Mouse (Mus musculus) cortical plate, adult 2 months (tissue): ENCODE results near the gene Olfr792. TPM values are rescaled to one million over a fixed set of nuclear protein-coding genes. Genes with fewer than 3 reads are reported as not detected.

Experiments
- H3K27ac ChIP-seq: fragments of 200-500 bp; 2 replicates; pipeline ENCODE4 v1.5.1; 2012; ENCODE audit warnings: low read length, control low read depth, inconsistent platforms; ENCODE audit not compliant: insufficient read depth
- H3K4me1 ChIP-seq: fragments of 200-500 bp; 2 replicates; pipeline ENCODE4 v1.6.1; 2011; ENCODE audit warnings: low read length; ENCODE audit not compliant: control insufficient read depth, insufficient read depth
- H3K4me3 ChIP-seq: fragments of 200-500 bp; 2 replicates; pipeline ENCODE4 v1.5.1; 2011; ENCODE audit warnings: mild to moderate bottlenecking, low read length, control low read depth; ENCODE audit not compliant: insufficient read depth
- CTCF ChIP-seq: fragments of 200-500 bp; IDR thresholded peaks from 2 replicates; pipeline ENCODE4 v1.5.1; 2011; ENCODE audit warnings: mild to moderate bottlenecking, control low read depth, low read length; ENCODE audit not compliant: insufficient read depth; ENCODE audit errors: extremely low read depth
- POLR2A ChIP-seq: fragments of 200-500 bp; IDR thresholded peaks from 2 replicates; pipeline ENCODE4 v1.6.1; 2011; ENCODE audit warnings: mild to moderate bottlenecking, low read length, control low read depth; ENCODE audit not compliant: insufficient read depth; ENCODE audit errors: extremely low read depth
- polyA plus RNA-seq: library from polyadenylated mRNA; depleted of rRNA; stranded (reverse); fragments of >200 nt; gene quantifications from 2 replicates; pipeline ENCODE4 v1.2.3, GENCODE M21; 2012; rRNA removed

Olfr792 gene
- not detected in 2 replicates for polyA plus RNA-seq

DNA sequence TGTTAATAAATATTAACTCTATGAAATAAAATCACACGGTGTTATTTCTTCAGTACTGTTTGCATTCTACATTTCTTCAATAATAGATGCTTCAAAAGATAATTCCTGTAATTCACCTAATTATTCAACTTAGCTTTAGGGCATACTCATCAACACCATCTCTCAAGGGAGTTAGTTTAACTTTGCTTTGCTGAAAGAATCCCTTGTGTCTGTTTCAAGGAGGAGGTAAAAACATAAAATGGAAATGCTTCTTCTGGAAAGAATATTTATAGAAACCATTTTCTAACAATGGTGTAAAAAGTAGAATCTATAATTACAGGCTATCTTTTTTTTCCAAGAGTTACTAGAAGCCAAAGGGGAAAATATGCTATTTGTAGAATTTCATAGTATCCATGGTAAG is at the start of gene Olfr792:
Gene Olfr792 (plus strand): TSS at position 301 of the 400 bp plus-strand sequence.
- no peaks in the 10 kb centered on the region for H3K4me1 ChIP-seq
- no peak within 1 kb of the TSS for H3K4me3 ChIP-seq
- TF ChIP-seq CTCF: no peak
- no peak for TF ChIP-seq POLR2A

DNA sequence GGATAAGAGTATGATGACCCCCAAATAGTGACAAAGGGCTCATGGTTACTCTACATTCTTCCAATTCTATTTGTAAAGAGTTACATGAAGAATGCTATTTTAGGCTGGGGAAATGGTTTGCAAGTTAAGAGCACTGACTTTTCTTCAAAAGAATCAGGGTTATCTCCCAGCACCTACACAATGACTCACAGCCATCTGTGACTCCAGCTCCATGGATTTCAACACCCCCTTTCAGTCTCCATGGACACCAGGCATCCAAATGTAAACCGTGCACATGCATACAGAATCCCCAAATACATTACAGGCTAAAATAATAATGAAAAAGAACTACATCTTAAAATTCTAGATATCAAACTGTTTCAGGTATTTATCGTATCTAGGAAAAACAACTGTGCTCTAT is 48.9 kb upstream of the Olfr792 start:
- no peak overlapping the region for H3K27ac ChIP-seq
- no peak overlapping the region for H3K4me3 ChIP-seq
- H3K4me1 ChIP-seq: no peaks in the 10 kb centered on the region
- no peak for TF ChIP-seq POLR2A
- TF ChIP-seq CTCF: no peak

More for the DNA sequence above, at the start of gene Olfr792:
- no peak within 1 kb of the TSS for H3K27ac ChIP-seq

DNA sequence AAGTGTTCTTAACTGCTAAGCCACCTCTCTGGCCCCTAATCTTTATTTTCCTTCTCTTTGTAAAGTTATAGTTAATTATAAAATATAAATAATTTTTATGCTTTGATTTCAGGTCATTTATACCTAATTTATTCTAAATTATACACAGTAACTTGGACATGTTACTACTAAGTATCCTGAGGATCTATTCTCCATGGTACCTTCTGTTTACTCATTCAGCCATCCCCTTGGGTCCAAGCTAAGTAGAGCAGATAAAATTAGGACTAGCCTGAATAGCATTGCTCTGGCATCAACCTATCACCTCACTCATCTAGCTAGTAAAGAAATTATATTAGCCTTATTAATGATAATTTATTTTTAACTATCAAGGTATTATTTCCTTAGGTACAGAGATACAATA is 40.8 kb upstream of the Olfr792 start, which contains the start of gene Olfr790:
Gene Olfr790 (plus strand): TSS at position 301 of the 400 bp plus-strand sequence.
- Histone ChIP-seq H3K27ac (no peak within 1 kb of the TSS), H3K4me1 (no peaks in the 10 kb centered on the region), H3K4me3 (no peak within 1 kb of the TSS)
- TF ChIP-seq POLR2A: no peak
- no peak for TF ChIP-seq CTCF

DNA sequence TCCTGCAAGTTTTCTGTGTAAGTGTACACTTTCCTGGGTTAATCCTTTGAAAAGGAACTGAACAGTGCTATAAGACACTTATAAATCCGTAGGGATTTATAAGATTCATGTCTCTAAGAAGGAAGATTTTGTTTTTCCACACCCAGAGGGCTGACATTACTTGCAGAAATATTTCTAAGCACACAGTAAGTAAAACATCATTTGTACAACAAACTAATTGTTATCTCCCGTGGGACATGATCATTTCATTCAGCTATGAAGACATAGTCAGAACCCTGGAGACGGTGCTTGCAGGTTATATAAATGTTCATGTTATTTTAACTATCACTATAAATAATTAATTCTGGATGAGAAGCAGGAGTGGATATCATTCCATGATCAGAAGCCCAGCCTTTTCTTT is 17.5 kb upstream of the Olfr792 start, which contains the start of gene Olfr791:
Gene Olfr791 (plus strand): TSS at position 301 of the 400 bp plus-strand sequence.
- Histone ChIP-seq H3K27ac (no peak within 1 kb of the TSS), H3K4me1 (no peaks in the 10 kb centered on the region), H3K4me3 (no peak within 1 kb of the TSS)
- TF ChIP-seq CTCF (no peak), POLR2A (no peak)

DNA sequence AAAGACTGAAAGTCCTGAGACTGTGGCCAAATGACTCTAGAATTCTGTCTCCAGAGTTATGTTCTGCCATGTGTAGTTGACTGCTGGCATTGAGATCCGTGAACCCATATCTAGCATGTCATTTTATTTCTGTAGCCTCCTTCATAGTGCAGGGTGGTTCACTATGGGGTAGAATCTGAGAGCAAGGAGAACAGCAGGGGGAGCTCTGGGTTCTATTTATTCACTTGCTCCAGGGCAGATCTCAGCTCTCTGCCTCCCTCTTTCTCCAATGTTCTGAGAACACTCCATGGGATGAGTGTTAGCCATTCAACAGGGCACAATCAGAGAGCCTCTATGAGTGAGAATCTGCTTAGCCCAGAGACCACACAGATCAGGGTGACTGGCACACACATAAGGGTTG is 10.4 kb downstream of the Olfr792 start:
- Histone ChIP-seq H3K4me3 (no peak overlapping the region), H3K4me1 (no peaks in the 10 kb centered on the region), H3K27ac (no peak overlapping the region)
- TF ChIP-seq CTCF (no peak), POLR2A (no peak)

DNA sequence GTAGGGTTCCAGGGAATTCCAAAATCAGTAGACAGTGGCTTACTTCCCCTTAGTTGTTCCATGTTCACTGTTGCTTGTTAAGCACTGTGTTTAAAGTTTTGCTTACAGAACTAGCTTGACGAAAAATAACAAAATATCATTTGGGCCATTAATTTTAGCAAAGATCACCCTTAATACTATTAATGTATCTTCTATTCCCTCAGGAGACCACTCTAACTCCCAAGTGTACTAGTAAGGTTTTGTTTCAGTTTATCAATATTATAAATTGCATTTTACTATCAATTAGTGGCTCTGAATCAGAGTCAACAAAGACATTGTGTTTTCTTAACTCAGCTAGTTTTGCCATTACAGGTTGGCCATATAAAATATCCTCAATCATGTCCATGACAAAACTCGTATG is 28.4 kb downstream of the Olfr792 start, which contains the start of gene Olfr794:
Gene Olfr794 (plus strand): TSS at position 301 of the 400 bp plus-strand sequence.
- TF ChIP-seq CTCF (no peak), POLR2A (no peak)
- H3K4me1 ChIP-seq: no peaks in the 10 kb centered on the region
- H3K27ac ChIP-seq: no peak within 1 kb of the TSS
- no peak within 1 kb of the TSS for H3K4me3 ChIP-seq

DNA sequence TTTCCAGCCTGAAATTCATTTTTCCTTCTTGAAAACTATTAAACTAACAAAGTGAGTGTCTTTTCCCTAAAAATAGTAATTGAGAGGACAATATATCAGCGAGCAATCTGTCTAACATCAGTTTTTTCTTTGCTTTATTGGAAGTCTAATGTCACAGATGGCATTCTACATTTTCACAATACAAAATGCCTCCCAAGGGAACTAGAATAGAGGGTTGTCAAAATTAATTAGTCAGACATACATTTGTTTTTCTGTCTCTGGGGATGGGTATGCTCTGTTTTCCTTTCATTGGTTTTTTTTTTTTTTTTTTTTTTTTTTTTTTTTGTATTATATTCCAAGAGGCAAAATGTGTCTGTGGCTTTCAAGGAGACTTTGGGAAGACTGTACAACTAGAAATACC is 38.1 kb downstream of the Olfr792 start:
- TF ChIP-seq POLR2A (no peak), CTCF (no peak)
- no peak overlapping the region for H3K27ac ChIP-seq
- H3K4me3 ChIP-seq: no peak overlapping the region
- H3K4me1 ChIP-seq: no peaks in the 10 kb centered on the region

Other genes starting within 250 kb of the Olfr792 start
- gene Olfr780, start 221.0 kb upstream of the Olfr792 start, polyA plus RNA-seq: not detected in 2 replicates
- gene Olfr781, start 210.3 kb upstream of the Olfr792 start, polyA plus RNA-seq: not detected in 2 replicates
- not detected in 2 replicates for gene Olfr782, start 190.3 kb upstream of the Olfr792 start, polyA plus RNA-seq
- 0.21 and 0.31 TPM in 2 replicates for gene Olfr784, start 155.1 kb upstream of the Olfr792 start, polyA plus RNA-seq
- not detected in 2 replicates for gene Olfr785, start 133.7 kb upstream of the Olfr792 start, polyA plus RNA-seq
- gene Olfr786, start 111.9 kb upstream of the Olfr792 start, polyA plus RNA-seq: not detected in 2 replicates
- gene Olfr787, start 77.3 kb upstream of the Olfr792 start, polyA plus RNA-seq: not detected in 2 replicates
- not detected in 2 replicates for gene Olfr788, start 68.2 kb upstream of the Olfr792 start, polyA plus RNA-seq
- gene Olfr789, start 54.4 kb upstream of the Olfr792 start, polyA plus RNA-seq: not detected in 2 replicates
- gene Olfr790, start 40.7 kb upstream of the Olfr792 start, polyA plus RNA-seq: not detected in 2 replicates
- gene Olfr791, start 17.4 kb upstream of the Olfr792 start, polyA plus RNA-seq: not detected in 2 replicates
- not detected in 2 replicates for gene Olfr794, start 28.5 kb downstream of the Olfr792 start, polyA plus RNA-seq
- not detected in 2 replicates for gene Olfr796, start 73.4 kb downstream of the Olfr792 start, polyA plus RNA-seq
- not detected in 2 replicates for gene Olfr798, start 88.8 kb downstream of the Olfr792 start, polyA plus RNA-seq
- gene Olfr799, start 98.3 kb downstream of the Olfr792 start, polyA plus RNA-seq: not detected in 2 replicates
- not detected in 2 replicates for gene Olfr800, start 118.5 kb downstream of the Olfr792 start, polyA plus RNA-seq
- not detected in 2 replicates for gene Olfr801, start 134.7 kb downstream of the Olfr792 start, polyA plus RNA-seq
- gene Olfr802, start 149.0 kb downstream of the Olfr792 start, polyA plus RNA-seq: not detected in 2 replicates
- gene Olfr803, start 155.1 kb downstream of the Olfr792 start, polyA plus RNA-seq: not detected in 2 replicates
- gene Olfr804, start 164.0 kb downstream of the Olfr792 start, polyA plus RNA-seq: not detected in 2 replicates
- gene Olfr805, start 190.2 kb downstream of the Olfr792 start, polyA plus RNA-seq: not detected in 2 replicates
- not detected in 2 replicates for gene Olfr806, start 202.8 kb downstream of the Olfr792 start, polyA plus RNA-seq
- gene Olfr807, start 218.6 kb downstream of the Olfr792 start, polyA plus RNA-seq: not detected in 2 replicates
- gene Olfr808, start 226.3 kb downstream of the Olfr792 start, polyA plus RNA-seq: not detected in 2 replicates
- not detected in 2 replicates for gene Olfr809, start 235.5 kb downstream of the Olfr792 start, polyA plus RNA-seq